Comparison of ENCODE assay signal across 8 mouse cellular contexts in genomic region chr6:112373886-112374585, GRCm38 (mm10). TPM values are rescaled to one million over a fixed set of nuclear protein-coding genes. Genes with fewer than 3 reads are reported as not detected.
A peak's percentile ranks its signal among the peaks of the same experiment; 100 is the strongest.
DNase-seq lines count a peak whose midpoint lies in the region.

No protein-coding gene starts in this region.

- WGBS in midbrain, embryonic 10.5 days: 51% methylated on average over 8 of the region's 8 CpGs

- H3K27ac ChIP-seq in midbrain, embryonic 10.5 days (replicated peaks): no peak overlapping the region

- no peaks in the 10 kb centered on the region for H3K36me3 ChIP-seq in midbrain, embryonic 10.5 days

- DNase-seq in adrenal gland, postnatal 14 days: peak; percentile 49
- no peak for DNase-seq in adrenal gland, postnatal 4 days (ENCODE audit: low spot score in 2 of 2)
- DNase-seq in 3T3-L1 (ENCODE audit: low read depth, low spot score): peak; percentile 83
- peak; percentile 23 for DNase-seq in c-Kit-positive CD71-positive TER-119-positive erythroid progenitor cells, embryonic 14.5 days (ENCODE audit: low spot score)
- peak; percentile 49 for DNase-seq in forelimb bud, embryonic 11.5 days (ENCODE audit: low read depth, low spot score)
- peak; percentile 34 to 61 for DNase-seq in kidney, postnatal 36 days
- peak; percentile 35 for DNase-seq in midbrain, embryonic 10.5 days (ENCODE audit: low spot score)
- peak; percentile 43 for DNase-seq in thymus, postnatal 4 days

- H3K27me3 ChIP-seq in midbrain, embryonic 10.5 days (ENCODE audit: low read depth, poor library complexity, severe bottlenecking): 0 out of 2 replicates have a peak, but pooled peaks cover 3% of the 10 kb centered on the region

- H3K4me3 ChIP-seq in midbrain, embryonic 10.5 days: no peak overlapping the region

- H3K4me1 ChIP-seq in midbrain, embryonic 10.5 days: peaks cover 6% of the 10 kb centered on the region

- H3K9me3 ChIP-seq in midbrain, embryonic 10.5 days (replicated peaks): no peaks in the 10 kb centered on the region

RNA-seq across cellular contexts. Expression of gene Ssu2, which starts 13.8 kb away (rescaled TPM):
- 4.5 and 4.8 TPM in 2 replicates for total RNA-seq in adrenal gland, postnatal 14 days (2021)
- 1 to 10 TPM; 2.2 TPM for total RNA-seq in adrenal gland, postnatal 4 days (2021)
- polyA plus RNA-seq in midbrain, embryonic 10.5 days (2016; fragmentation: Nextera tagmentation; extraction: Ambion mirVana): 0.25 and 0.35 TPM in 2 replicates

Comparison
In these comparisons a context has a peak if more than half of its experiments do, and no peak if none do; other contexts are left out.
1. DNase-seq: peak in adrenal gland, postnatal 14 days (single experiment), 3T3-L1 (single experiment), c-Kit-positive CD71-positive TER-119-positive erythroid progenitor cells, embryonic 14.5 days (single experiment), forelimb bud, embryonic 11.5 days (single experiment), kidney, postnatal 36 days (2 of 2), midbrain, embryonic 10.5 days (single experiment) and thymus, postnatal 4 days (single experiment); none in adrenal gland, postnatal 4 days (0 of 2).